Mouse (Mus musculus) common myeloid progenitor, adult 5-6 weeks (primary cell): ENCODE measurements around the gene Mrnip. TPM values are rescaled to one million over a fixed set of nuclear protein-coding genes. Genes with fewer than 3 reads are reported as not detected.
A peak's percentile ranks its signal among the peaks of the same experiment; 100 is the strongest.

ENCODE experiments used
- ATAC-seq: replicated peaks from 2 replicates; pipeline ENCODE4 v1.8.0; 2016; ENCODE audit warnings: low read depth, mild to moderate bottlenecking, moderate TSS enrichment, inconsistent platforms; ENCODE audit not compliant: poor library complexity, severe bottlenecking
- total RNA-seq: library from RNA; stranded (forward); fragments of 200-1000, 187-1606 nt; gene quantifications from 2 replicates; pipeline ENCODE4 v1.2.3, GENCODE M21; 2017

The Mrnip gene
- total RNA-seq, 1 experiment from 2014 or later: 11.9 TPM

DNA sequence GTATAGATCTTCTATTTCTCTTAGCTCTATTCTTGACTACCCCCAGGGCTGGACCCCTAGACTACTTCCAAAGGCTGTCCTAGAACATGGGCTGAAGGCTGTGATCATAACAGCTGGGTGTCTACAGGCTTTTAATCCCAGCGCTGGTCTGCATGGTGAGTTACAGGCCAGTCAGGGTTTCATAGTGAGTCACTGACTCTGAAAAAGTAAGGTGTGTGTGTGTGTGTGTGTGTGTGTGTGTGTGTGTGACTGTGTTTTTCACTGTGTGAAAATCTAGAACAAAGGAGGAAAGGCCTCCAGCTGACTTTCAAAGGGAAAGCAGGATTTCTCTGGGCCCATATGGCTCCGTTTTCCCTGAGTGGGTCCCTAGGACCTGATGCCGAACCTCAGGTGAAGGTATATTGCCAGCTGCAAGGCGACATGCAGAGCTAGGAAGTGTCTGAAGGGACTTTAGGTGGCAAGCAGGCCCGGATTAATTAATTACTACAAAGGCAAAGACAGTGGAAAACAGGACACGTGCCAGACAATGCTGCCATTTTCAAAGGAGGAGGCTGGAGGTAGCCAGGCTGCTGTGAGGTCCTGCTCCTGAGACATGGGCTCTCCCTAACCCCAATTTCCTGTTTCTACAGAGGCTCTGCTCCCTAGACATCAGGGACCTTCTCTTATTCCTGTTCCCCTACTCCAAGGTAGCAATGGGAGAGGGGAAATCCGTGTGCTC is 48.5 kb downstream of the Mrnip start:
- ATAC-seq: no peak

DNA sequence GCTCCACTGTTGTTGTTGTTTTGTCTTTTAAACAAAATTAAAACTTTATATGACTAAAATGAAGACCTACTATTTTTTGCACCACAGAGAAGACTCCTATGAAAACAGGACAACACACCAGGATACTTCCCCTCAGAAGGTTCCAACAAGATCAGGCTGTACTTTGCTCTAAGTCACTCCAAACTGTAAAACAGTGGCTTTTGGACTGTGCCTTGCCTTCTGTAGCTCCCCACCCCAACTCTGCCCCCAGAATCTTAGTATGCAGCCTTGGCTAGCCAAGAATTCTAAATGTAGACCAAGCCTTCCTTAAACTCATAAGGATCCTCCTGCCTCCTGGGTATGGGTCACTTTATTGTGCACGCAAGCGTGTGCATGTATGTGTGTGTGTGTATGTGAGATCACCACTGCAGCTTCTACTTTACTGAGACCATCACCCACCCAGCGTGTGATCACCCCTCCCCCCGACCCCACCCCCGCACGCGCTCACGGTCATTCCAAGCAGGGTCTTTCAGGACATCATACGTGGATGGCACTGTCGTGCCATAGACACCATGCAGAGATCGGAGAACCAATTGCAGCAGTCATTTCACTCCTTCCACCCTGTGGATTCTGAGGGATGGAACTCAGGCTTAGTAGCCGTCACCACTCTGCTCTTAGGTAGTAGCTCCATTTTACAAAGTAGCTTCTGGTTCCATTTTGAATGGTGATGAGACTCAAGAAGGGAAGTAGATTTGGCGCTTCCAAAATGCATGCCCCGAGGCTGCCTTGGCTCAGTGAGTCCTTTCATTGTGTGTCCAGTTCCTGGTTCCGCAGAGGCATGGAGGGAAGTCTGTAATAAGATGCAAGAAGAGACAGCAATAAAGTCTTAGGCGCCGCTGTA is 49.8 kb downstream of the Mrnip start:
- no peak for ATAC-seq

DNA sequence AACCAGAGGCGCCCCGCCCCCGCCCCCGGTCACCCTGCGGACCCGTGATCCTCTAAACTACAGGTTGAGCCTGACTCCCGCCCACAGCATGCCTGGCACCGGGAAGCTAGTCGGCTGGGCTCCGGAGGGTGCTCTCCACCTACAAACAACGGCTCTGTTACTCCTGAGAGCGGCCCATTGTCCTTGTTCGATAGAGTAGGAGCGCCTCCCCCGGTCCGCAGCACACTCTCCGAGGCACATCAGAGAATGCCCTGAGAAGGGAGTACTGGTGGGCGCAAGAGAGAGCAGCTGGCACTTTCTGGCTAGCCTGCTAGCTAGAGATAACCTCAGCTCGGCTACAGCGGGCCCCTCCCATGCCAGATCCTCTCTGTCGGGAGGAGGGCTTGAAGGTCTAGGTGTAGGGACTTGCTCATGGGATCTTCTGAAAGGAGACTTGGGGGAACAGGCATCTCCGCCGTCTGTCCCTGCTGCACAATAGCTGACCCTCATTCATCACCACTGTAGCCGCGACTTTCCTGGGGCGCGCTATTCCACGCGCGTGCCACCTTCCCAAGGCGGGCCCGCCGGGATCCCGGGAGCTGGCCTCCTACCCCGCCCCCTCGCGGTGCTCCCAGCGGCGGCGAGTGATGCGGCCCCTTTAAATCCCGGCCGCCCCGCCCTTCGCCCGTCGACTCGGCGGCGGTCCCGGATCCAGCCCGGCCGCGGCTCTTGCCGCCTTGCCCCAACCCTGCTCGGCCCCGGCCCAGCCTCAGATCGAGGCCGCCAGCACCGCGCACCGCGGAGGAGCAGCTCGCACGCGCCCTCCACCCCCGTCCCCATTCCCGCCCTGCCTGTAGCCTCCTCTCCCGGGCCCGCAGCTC is 50.7 kb downstream of the Mrnip start:
- peak; percentile 86 for ATAC-seq

DNA sequence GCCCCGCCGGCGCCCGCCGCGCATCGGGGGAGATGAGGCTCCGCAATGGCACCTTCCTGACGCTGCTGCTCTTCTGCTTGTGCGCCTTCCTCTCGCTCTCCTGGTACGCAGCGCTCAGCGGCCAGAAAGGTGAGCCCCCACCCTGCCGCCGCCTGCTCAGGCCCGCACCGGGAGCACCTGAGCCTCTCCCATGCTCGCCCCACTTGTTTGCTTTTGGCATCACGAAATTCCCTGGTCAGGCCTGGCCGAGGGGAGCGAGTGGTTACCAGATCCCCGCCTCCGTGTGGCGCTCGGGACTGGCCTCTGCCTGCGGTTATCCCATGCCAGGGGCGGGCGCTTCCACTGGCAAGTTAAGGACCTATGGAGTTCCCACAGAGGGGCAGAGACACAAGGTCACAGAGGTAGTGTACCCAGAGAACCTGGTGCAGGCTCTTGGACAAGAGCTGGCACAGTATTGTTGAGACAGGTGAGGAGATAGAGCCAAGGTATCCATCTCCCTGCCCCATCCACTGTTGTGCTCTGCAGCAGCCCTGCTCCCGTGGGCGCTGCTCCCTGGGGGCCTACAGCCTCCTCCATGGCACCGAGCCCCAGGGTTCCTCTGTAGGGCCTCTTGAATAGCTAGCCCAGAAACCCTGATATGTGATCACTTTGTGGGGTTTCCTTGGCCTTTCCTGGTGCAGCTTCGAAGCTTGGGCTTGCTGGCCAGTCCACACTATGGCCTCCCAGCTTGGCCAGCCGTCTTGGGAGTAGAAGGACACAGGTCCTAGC is 51.6 kb downstream of the Mrnip start:
- no peak for ATAC-seq

DNA sequence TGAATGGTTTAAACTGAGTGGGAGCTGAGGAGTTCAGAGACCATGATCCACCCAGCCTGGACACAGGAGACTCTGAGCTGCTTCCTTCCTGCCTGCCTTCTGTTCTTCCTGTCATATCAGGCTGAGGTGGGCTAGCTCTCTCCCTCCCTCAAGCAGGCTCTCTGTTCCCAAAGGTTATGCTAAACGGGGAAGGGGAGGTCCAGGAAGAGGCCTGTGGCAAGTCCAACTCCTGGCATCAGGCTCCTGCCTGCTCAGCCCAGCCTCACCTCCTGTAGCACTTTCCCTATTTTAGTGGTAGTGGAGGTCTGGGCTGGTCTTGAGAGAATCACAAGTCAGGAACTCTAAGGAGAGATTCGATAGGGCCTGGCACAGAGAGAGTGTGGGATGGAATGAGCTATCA is 52.2 kb downstream of the Mrnip start:
- no peak for ATAC-seq

DNA sequence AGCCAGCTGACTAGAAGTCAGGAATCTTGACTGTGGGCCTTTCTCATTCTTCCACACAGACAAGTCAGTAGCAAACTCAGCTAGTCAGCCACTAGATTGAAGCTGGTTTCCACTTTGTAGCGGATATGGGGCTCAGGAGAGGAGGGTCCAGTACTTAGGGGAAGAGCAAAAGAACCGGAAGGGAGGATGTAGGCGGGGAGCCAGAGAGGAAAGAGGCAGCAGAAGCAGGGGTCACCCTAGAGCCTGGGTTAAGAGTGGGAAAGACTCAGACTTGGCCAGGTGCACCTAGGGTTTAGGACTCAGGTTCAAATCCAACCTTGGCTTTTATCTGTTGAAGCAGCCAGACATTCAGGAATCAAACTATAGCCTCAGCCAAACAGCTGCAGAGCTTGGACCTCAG is 53.0 kb downstream of the Mrnip start:
- ATAC-seq: no peak

DNA sequence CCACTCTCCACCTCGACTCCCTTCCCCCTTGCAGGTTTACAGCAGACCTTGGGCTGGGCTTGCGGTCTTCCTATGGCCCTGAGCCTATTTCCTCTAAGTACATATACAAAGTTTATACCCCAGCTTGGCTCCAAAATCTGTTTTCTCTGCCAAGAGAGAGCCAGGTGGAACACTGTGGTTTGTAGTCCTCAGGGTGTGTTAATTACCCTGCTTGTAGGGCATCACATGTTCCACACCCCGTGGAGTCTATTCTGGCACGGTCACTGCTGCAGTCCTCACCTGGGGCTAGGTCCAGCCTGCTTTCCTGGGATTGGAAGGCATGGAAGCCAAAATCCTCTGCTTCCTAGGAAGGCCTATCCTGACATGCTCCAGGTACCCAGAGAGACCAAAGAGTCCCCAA is 53.5 kb downstream of the Mrnip start:
- ATAC-seq: no peak

DNA sequence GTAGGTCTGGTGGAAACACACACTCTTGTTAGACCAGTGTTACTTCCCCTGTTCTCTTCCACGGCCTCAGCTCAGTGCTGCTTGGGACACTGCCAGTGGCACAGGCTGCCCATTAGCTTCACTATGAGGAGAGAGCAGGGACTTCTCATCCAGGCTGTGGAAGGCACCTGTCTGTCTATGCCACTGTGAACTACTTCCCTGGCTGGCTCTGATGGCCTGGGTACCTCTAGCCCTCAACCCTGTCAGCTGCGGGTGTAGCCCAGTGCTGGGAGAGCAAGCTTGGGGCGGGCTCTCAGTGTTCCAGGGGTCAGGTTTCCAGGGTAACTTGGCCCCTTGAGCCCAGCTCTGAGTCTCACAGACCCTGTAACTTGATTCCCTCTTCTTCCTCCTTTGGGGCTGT is 54.5 kb downstream of the Mrnip start:
- ATAC-seq: no peak

DNA sequence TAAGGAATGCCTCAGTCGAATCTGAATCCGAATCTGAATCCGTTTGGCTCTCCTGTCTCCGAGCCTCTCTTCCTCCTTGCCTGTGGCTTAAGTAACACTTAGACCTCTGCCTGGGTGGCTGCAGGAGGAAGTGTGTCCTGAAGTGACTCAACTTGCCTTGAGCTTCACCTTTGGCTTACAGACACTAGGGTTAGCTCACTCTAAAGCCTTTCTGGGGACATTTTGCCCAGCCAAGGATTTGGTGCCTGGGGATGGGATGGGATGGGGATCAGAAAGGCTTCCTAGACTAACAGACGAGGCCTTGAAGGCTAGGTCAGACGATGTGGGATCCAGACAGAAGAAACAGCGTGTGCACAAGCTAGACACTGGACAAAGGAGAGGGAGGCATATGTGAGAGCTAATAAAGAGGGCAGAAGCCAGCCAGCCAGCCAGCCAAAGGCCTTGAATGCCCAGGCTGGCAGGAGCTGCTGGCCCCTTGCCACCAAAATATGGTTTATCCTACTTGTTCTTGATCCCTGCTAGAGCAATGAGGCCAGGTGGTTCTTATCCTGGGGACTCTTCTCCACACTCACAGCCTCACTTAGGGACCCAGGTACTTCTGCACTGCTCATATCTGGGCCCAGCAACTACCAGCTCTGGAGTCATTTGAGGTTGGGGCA is 55.1 kb downstream of the Mrnip start:
- ATAC-seq: no peak

DNA sequence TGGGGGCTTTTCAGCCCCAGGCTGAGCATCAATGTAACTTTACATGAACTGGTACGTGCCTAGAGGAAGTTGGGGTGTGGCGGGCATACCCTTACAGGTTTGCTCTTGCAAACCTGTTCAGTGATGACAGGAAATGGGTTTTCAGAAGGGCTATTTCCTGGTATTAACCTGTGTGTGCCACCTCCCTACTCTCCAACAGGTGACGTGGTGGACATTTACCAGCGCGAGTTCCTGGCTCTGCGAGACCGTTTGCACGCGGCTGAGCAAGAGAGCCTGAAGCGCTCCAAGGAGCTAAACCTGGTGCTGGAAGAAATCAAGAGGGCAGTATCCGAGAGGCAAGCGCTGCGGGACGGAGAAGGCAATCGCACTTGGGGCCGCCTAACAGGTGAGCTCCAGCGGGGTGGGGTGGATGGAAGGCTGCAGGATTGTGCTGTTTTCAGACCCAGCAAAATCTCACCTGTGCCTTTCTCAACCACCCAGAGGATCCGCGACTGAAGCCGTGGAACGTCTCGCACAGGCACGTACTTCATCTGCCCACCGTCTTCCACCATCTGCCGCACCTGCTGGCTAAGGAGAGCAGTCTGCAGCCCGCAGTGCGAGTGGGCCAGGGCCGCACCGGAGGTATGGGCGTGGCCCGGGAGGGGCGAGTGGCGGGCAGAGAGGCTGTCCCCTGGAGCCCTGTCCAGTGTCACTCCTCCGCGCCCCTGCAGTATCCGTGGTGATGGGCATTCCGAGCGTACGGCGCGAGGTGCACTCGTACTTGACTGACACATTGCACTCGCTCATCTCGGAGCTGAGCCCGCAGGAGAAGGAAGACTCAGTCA is 56.4 kb downstream of the Mrnip start:
- no peak for ATAC-seq

DNA sequence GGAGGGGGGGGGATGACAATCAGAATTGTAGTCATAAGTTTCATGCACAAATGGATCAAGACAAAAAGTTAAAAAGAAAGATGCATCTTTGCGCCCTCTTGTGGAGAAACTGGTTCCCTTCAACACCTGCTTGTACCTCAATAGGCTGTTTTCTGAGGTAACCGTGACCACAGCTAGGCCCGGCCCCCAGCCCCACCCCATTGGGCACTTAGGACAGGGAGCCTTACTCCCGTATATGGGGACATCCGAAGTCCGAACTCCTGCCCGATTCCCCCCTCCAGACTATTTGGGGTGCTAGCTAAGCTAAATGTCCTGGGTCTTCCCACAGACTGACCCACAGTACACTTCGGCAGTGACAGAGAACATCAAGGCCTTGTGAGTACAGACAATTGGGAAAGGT is 57.2 kb downstream of the Mrnip start:
- ATAC-seq: peak; percentile 20; the same call in 1 of the 2 replicates

DNA sequence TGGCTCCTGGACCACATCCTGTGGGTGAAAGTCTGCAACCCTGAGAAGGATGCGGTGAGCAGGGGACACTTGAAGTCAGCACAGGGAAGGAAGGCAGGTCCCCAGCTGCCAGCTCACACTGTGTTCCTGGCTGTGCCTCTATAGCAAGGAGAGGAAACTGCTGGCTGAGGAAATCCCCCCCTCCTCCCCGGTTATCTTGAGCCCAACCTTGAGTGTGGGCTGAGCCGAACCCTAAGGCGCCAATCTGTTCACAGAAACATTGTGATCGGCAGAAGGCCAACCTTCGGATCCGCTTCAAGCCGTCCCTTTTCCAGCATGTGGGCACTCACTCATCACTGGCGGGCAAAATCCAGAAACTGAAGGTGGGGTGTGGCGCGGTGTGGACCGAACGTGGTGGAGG is 58.8 kb downstream of the Mrnip start:
- ATAC-seq: peak; percentile 50

DNA sequence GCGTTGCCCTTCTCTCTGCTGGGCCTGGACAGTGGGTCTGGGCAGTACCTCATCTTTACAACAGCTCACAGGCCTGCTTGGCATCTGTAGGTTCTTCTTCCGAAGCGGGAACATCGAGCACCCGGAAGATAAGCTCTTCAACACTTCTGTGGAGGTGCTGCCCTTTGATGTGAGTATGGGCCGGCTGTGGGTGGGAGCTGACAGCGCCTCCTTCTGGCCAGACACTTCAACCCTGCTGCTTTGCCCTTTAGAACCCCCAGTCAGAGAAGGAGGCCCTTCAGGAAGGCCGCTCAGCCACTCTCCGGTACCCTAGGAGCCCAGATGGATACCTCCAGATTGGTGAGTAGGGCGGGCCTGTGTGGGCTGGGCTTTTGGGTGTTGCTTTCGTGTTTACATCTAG is 59.7 kb downstream of the Mrnip start:
- no peak for ATAC-seq

DNA sequence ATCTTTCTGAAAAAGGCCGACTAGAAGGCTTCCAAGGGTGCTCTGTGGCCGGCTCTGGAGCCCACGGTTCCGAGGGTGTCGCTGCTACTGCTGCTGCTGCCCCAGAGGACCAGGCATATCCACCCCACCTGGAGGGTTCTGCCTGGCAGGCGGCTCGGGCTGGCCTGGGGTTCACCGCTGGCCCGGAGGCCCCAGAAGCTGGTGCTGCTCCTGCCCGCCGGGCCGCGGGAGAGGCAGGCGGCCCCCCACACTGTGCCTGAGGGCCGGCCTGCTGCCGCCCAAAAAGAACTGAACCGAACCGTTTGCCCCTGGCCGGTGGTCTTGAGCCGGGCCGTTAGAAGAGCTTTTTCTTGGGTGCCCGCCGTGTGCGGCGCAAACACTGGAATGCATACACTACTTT is 60.4 kb downstream of the Mrnip start:
- no peak for ATAC-seq

DNA sequence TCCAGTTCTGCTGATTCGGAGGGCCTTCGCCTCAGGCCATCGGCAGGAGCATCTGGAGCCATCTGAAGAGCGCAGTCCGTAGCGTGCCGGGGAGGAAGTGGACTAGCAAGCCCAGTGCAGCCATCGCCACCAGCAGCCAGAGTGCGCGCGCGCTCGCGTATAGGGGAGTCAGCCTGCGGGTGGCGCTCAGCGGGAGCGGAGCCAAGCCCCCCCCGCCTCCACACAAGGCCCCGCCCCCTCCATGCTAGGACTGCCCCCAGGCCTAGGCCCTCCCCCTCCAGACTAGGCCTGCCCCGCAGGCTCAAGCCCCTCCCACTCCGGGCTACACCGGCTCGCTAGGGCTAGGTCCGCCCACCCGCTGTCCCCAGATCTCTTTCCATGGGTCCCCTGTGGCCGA is 62.3 kb downstream of the Mrnip start:
- ATAC-seq: peak; percentile 59

DNA sequence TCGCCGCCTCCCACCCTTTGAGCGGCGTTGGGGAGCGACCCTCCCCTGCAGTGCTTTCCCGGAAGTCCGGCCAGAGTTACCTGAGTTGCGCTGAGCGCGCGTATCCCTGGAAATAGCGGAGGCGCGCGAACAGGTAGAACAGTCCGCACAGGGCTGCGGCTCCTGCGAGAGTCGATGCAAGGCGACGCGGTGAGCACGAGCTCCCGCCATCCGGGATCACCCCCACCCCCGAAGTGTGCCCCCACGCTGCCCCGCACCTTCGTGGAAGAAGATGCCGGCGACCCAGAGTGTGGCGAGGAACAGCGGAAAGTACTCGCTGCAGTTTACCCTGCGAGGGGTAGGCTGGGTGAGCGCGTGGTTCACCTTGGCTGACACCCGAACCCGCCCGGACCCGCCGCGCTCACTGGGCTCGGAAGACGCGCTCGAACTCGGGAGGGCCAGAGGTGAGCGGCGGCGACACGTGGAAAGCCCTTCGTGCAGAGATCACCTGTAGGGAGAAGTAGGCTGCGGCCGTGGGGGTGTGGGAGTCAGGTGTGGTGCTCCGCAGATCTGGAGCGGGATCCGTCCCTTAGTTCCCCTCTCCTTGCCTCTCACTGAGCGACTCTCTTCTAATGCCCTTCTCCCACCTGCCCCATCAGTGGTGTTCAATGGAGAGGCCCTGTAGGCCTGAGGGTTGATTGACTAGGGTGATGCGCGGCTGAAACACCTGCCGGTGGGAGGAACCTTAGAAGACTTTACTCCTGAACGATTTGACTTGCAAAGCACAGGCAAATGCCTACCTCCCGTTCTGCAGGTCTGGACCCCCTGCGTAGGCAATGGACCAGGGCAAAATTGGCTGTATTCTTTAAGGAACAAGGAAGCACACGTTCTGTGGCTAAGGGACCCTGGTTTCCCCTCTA is 62.9 kb downstream of the Mrnip start:
- no peak for ATAC-seq

DNA sequence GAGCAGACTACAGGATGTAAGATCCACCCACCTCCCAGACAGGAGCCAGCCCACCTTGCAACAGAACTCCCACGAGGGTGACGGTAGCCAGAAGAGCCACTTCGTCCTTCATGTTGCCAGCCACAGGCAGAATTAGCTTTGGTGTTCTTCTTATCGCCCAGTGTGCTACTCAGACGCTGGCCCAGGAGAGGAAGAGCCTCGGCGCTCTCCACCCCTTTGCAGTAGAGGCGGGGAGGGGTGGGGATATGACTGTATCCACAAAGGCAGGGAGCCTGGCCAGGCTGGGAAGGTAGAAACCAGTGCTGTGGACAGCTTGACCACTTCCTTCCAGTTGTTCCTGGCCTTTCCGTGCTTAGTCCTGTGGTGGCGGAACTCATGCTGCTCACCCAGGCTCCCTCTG is 64.1 kb downstream of the Mrnip start, which contains the start of gene Ltc4s:
Gene Ltc4s (minus strand): TSS at position 293 of the 400 bp plus-strand sequence.
- ATAC-seq: peak; percentile 36
